Mouse (Mus musculus) gastrocnemius, postnatal 25 days (tissue): ENCODE measurements around the gene a. TPM values are rescaled to one million over a fixed set of nuclear protein-coding genes. Genes with fewer than 3 reads are reported as not detected.

ENCODE experiments used
- DNase-seq: peaks from one replicate; pipeline ENCODE4 v3.0.0; 2022
- total RNA-seq, 2 experiments: library from RNA; stranded (reverse); gene quantifications; 1 replicate in 1 of 2; 2 replicates in 1 of 2; pipeline ENCODE4 v1.2.3; 2021

Gene a
- total RNA-seq, 2 experiments from 2014 or later = not detected

- peak; percentile 8 for DNase-seq
These were observed 308.2 kb downstream of the a start for GRCm38 (mm10) chr2:155099421-155099820.

- no peak for DNase-seq
These were observed 309.0 kb downstream of the a start for GRCm38 (mm10) chr2:155099994-155100795.

Other genes with a start within 250 kb of the a start
- not detected for gene 1700003F12Rik, start 244.3 kb upstream of the a start, total RNA-seq
- gene Actl10, start 239.6 kb upstream of the a start, total RNA-seq = not detected
- 1 to 10 TPM in 1 of 2 experiments, under 1 TPM in 1; 0.69 to 1.4 TPM for gene Necab3, start 232.5 kb upstream of the a start, total RNA-seq
- 1 to 10 TPM in 1 of 2 experiments, under 1 TPM in 1; 0.87 to 1.8 TPM for gene E2f1, start 221.5 kb upstream of the a start, total RNA-seq
- 10 to 100 TPM; 12.6 to 14.9 TPM for gene Pxmp4, start 187.7 kb upstream of the a start, total RNA-seq
- gene Zfp341, start 178.1 kb upstream of the a start, total RNA-seq = 1 to 10 TPM; 2.2 to 2.5 TPM
- not detected for gene 4930519P11Rik, start 178.0 kb upstream of the a start, total RNA-seq
- gene Chmp4b, start 139.7 kb upstream of the a start, total RNA-seq = 100 to 1,000 TPM; 102 TPM
- not detected for gene Gm14214, start 21.4 kb upstream of the a start, total RNA-seq
- 10 to 100 TPM; 64.6 to 69.4 TPM for gene Raly, start 306 bp upstream of the a start, total RNA-seq
- gene Eif2s2, start 101.5 kb downstream of the a start, total RNA-seq = 100 to 1,000 TPM in 1 of 2 experiments, 10 to 100 TPM in 1; 95.7 to 102 TPM
- gene Gm14226, start 226.9 kb downstream of the a start, total RNA-seq = not detected